Mouse (Mus musculus): ENCODE measurements around the gene Fan1.

Fan1 gene

DNA sequence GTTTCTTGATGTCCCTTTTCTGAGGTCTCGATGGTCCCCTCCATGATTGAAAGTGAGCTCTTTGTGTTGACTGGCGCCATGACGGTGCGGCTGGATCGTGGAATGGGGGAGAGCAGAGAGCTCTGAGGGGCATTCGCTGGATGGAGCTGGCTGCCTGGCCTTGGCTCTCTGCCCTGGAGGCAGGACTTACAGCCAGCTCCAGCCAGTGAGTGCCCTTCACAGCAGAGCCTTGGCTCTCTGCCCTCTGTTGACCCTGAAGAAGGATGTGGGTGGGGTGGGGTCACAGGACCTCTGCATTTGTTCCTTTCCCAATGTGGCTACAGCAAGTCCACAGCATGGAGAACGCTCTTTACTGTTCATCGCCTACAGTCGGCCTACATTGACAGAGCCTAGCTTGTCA is 16.5 kb downstream of the Fan1 start:
- TF ChIP-seq GATA4 (IDR thresholded peaks at IDR 0.05; ENCODE audit: insufficient replicate concordance, low read length), result no peak

DNA sequence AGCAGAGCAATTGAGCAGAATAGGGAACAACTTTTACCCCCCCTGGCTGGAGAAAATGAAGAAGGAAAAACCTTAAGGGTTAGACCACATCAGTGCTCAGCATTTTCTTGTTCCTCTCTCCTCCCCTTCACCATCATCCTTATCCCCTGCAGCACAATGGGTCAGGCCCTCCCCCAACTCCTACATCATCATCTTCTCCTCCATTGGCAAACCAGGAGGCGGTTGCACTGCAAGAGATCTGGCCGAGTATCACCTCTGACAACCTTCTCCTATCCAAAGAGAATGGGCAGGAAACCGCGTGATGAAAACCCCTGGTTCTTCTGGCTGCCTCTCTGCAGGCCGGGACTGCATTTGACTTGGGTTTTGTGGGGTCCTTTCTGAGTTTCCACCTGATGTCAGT is 17.2 kb downstream of the Fan1 start:
- TF ChIP-seq GATA4 (IDR thresholded peaks at IDR 0.05; ENCODE audit: insufficient replicate concordance, low read length), result no peak

DNA sequence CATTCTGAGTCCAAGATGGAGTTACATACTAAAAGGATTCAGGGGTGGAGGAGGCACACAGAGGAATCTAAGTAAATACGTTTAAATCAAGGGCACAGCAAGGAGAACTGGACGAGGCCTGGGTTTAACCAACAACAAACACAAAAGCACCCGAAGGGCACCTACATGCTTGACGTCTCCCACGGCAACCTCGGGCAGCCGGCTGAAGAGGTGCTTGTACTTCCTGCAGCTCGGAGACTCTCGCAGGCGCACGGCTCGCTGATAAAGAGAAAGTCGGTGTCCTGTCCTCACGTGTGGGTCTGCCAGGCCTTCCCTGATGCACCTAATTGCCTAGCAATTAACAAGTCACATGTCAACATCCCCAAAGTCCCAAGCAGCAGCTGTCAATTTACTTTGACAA is 19.7 kb downstream of the Fan1 start:
- TF ChIP-seq GATA4 (IDR thresholded peaks at IDR 0.05; ENCODE audit: insufficient replicate concordance, low read length), result no peak

DNA sequence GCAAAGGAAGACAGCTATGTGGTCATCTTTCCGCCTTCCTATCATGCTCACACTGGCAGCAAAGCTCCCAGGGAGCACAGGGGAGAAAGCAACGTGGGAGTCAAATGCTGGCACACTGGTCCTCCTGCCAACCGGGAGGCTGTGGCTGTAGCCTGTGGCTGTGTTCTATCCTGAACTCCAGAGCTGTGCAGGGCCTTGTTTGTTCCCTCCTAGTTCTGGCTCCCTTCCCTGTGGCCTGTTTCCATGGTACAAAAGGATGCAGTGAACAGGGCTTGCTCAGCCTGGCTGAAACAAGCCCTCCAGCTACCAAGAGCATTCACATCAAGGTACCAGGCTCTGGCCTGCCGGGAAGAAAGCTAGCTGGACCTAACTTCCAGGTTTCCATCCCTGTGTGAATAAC is 22.8 kb downstream of the Fan1 start:
- no peak for TF ChIP-seq GATA4 (IDR thresholded peaks at IDR 0.05; ENCODE audit: insufficient replicate concordance, low read length)

DNA sequence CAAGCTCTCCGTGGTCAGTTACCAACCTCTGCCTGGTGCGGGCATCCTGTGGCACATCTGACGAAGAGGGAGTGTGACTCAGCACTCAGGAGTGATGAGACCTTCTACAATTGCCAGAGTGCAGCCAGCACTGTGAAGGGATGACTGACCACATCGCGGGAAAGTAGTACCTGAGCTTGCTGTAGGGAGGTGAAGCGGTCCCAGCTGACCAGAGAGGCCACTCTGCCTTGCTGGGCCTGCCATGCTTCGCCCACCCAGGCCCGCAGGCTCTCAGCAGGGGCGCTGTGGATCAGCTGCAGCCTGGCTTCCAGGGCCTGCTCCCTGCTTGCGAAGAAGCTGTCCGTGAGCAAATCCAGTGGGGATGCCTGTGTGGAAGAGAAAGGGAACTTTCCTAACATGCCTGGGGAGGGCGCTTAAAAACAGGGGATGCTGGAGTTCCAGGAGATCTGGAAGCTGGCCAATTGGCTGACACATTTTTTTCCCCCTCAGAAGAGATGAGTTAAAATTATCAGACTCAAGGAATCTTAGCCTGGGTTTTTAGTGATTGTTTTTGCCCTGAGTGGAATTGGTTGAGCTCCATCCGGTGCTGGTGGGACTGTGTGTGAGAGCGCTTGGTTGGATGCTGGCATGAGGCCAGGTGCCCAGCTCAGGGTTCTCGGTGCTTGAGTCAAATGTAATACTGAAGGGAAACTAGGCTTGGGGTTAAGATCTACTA is 24.6 kb downstream of the Fan1 start:
- TF ChIP-seq GATA4 (IDR thresholded peaks at IDR 0.05; ENCODE audit: insufficient replicate concordance, low read length), result no peak

DNA sequence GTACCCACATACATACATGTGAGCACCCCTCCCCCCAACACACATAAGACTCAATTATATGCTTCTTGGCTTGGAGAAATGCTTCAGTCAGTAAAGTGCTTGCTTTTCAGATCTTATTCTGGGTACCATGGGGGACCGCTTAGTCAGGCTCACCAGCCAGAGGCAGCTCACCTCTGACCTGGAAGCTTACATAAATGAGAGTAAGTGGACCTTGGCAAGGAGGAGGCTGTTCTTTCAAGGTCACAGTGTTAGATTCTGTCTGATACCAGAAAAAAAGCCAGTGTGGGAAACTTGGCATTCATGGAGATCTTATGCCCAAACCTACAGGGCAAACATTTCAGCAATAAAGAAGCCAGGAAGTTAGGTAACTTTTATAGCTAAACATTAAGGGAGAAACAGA is 26.1 kb downstream of the Fan1 start:
- no peak for TF ChIP-seq GATA4 (IDR thresholded peaks at IDR 0.05; ENCODE audit: insufficient replicate concordance, low read length)

DNA sequence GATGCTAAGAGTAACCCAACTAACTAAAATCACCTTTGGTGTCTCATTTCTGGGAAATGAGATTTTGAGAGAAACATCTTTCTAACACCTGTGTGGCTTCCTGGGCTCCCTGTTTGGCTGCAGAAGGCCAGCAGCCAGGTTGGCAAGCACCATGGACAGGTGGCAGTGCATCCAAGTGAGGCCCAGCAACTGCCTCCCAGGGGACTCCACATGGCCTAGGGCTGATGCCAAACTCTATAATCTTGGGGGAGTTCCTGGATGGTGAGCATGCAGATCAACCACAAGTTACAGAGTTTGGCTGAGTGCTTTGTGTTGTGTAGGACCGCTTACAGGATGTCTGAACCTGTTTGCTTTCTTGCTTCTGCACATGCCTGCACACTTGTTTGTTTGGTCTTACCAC is 41.2 kb downstream of the Fan1 start:
- no peak for TF ChIP-seq GATA4 (IDR thresholded peaks at IDR 0.05; ENCODE audit: insufficient replicate concordance, low read length)

DNA sequence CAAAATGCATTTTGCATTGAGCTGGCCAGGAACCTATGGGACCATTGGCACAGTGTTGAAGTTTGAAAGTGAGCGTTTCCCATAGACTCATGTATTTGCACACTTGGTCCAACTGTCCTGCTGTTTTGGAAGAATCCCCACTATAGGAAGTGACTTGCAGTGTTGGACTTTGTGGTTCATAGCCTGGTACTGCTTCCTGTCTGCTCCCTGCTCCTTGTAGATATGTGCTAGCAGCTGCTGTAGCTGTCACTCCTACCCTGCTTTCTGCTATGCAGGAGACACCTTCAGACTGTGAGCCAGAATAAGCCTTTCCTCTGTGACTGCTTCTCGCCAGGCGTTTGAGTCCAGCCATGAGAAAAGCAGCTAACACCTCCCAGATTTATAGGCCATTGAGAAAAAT is 42.6 kb downstream of the Fan1 start:
- TF ChIP-seq GATA4 (IDR thresholded peaks at IDR 0.05; ENCODE audit: insufficient replicate concordance, low read length), result no peak

DNA sequence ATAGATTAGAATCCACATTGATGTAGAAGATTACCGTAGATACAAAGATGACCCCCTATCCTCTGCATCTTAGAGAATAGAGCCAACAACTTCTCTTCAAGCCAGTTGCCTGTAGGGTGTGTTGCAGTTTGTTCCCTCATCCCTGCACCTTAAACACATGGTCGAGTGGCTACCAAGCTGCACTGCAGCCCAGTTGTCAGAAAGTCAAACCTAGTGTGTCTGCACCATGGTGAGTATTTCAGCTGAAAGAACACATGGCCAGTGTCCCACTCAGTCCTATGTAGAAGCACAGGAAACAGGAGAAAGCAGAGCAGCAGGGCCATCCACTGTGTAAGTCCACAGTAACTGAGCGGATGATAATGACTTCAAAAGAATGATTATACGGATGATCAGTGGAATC is 46.4 kb downstream of the Fan1 start:
- TF ChIP-seq GATA4 (IDR thresholded peaks at IDR 0.05; ENCODE audit: insufficient replicate concordance, low read length), result no peak

DNA sequence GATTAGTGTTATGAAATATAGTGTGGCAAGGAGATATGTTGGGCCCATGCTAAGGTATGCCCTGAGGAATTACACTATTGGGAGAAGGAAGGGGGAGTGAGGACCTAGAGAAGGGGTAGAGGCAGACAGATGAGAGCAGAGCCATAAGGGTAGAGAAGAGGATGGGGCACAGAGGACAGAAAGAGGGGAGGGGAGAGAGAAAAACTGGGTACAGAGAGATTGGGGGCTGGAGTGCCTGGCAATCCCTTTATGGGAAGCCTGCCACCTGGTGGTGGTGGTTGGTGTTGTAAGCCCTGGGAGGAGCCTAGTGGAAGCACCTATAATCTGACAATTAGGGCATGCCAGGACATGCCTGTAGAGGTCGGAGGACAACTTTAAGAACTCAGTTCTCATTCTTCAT is 47.0 kb downstream of the Fan1 start:
- no peak for TF ChIP-seq GATA4 (IDR thresholded peaks at IDR 0.05; ENCODE audit: insufficient replicate concordance, low read length)

DNA sequence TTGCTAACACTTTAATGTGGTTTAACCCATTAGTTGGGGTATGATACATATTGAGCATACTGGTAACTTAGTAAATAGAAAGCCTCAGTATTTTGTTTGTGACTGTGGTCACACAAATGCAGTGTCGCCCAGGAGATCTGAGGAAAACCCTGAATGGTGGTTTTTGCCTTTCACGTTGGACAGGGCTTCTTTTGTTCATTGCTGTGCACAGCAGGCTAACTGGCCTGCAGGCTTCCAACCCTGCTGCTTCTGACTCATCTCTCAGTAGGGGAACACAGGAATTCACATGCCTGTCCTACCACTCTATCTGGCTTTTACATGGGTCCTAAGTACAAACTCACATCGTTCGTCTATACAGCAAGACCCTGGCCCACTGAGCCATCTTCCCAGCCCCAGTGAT is 52.2 kb downstream of the Fan1 start:
- TF ChIP-seq GATA4 (IDR thresholded peaks at IDR 0.05; ENCODE audit: insufficient replicate concordance, low read length), result no peak

DNA sequence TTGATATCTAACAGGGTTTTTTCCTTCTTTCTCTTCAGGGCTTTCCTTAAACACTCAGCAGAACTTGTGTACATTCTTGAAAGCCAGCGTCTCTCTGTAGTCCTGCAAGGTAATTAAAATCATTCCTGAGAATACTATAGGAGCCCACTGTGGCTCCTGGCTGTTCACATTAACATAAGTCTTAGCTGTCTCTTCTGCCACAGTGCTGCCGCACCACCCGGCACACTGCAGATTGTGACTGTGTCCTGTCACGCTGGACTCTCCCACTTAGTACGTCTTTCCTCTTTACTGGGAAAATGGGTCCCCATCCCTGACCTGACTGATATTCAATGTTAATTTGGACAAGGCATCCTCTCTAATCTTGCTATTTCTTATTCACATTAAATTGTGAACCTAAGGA is 52.8 kb downstream of the Fan1 start:
- no peak for TF ChIP-seq GATA4 (IDR thresholded peaks at IDR 0.05; ENCODE audit: insufficient replicate concordance, low read length)

DNA sequence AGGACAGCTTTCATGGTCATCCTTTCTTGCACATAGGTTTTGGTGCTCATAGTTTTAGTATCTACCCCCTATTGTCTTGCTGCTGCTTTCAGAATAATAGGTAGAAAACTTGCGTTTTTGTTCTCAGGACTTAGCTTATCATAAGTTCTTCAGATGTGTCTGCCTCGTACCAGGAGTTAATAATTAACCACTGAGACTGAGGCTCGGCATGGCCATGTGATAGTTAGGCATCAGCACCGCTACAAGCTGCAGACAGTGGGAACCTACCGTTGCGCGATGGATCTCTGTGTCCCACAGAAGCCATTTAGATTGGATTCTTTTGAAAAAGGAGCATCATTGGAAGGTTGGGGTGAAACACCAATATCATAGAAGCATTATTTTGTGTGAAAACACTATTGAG is 61.1 kb downstream of the Fan1 start:
- no peak for TF ChIP-seq GATA4 (IDR thresholded peaks at IDR 0.05; ENCODE audit: insufficient replicate concordance, low read length)

DNA sequence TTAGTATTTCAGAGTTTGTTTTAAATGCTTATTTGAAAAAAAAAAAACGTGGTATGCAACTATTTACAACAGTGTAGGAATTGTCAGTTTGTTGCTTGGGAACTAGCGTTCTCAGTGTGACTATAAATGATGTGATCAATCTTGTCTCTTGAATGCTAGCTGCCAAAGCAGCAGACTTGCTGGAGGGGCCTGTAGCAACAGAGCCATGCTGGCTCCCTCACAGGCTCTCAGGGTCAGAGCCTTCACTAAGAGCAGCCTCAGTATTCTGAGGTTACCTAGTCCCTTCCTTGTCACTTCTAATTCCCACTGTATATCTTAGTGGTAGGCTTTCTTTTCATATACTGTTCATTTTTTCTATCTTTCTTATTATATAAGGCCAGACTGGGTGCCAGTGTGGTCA is 63.1 kb downstream of the Fan1 start:
- TF ChIP-seq GATA4 (IDR thresholded peaks at IDR 0.05; ENCODE audit: insufficient replicate concordance, low read length), result no peak

DNA sequence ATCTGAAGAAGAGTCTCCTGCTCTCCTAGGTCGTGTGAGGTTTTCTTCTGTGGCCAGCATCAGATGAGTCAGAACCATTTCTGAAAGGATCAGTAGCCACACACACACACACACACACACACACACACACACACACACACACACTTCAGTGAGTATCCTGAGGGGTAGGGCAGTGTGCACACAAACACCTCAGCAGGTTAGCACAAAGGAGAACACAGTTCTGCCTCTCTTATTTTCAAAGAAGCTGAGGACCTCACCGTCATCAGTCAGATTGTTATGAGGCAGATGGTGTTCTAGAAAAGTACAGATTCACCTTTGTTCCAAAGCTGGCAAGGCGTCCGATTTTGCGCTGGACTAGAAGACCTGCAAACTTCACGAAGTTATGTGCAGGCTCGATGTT is 63.7 kb downstream of the Fan1 start:
- TF ChIP-seq GATA4 (IDR thresholded peaks at IDR 0.05; ENCODE audit: insufficient replicate concordance, low read length), result no peak

Measured in liver, adult (tissue).